Mouse (Mus musculus): ENCODE measurements at regions not wholly inside any gene's neighbourhood (a gene's known extent, or its start where the extent isn't known, plus 50 kb on each side); places are given as distances from the start of the nearest gene placed in this dataset.

GRCm38 (mm10) chr5:42464814-42465213 lies 397.1 kb downstream of the Gm16223 start:
- no peak for TF ChIP-seq POLR2A (IDR thresholded peaks at IDR 0.05; ENCODE audit: extremely low read depth, insufficient read depth, low read length)
- TF ChIP-seq CTCF (IDR thresholded peaks at IDR 0.05; ENCODE audit: extremely low read depth, insufficient read depth, low read length) = no peak
- no peak overlapping the region for H3K27ac ChIP-seq (ENCODE audit: insufficient read depth, low read length)
- H3K4me1 ChIP-seq (ENCODE audit: control insufficient read depth, insufficient read depth, low read length) = no peaks in the 10 kb centered on the region
- H3K4me3 ChIP-seq (ENCODE audit: insufficient read depth, low read length) = no peak overlapping the region

DNA sequence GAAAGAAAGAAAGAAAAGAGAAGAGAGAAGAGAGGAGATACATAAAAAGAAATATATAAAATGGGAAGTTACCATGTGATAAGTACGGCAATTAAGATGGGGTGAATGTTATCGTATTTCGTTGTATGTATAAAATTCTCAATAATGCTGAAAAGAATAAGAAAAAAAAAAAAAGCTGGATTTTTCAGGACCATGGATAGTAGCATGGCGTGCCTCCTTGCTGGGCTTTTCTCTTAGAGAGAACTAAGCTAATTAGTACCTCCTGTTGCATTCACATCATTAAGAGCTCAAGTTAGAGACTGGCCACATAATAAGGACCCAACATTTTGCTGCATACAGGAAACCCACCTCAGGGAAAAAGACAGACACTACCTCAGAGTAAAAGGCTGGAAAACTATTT lies 405.7 kb downstream of the Gm16223 start:
- Histone ChIP-seq H3K27ac (ENCODE audit: insufficient read depth, low read length) (no peak overlapping the region), H3K4me3 (ENCODE audit: insufficient read depth, low read length) (no peak overlapping the region), H3K4me1 (ENCODE audit: control insufficient read depth, insufficient read depth, low read length) (no peaks in the 10 kb centered on the region)
- TF ChIP-seq POLR2A (IDR thresholded peaks at IDR 0.05; ENCODE audit: extremely low read depth, insufficient read depth, low read length) (no peak), CTCF (IDR thresholded peaks at IDR 0.05; ENCODE audit: extremely low read depth, insufficient read depth, low read length) (no peak)

DNA sequence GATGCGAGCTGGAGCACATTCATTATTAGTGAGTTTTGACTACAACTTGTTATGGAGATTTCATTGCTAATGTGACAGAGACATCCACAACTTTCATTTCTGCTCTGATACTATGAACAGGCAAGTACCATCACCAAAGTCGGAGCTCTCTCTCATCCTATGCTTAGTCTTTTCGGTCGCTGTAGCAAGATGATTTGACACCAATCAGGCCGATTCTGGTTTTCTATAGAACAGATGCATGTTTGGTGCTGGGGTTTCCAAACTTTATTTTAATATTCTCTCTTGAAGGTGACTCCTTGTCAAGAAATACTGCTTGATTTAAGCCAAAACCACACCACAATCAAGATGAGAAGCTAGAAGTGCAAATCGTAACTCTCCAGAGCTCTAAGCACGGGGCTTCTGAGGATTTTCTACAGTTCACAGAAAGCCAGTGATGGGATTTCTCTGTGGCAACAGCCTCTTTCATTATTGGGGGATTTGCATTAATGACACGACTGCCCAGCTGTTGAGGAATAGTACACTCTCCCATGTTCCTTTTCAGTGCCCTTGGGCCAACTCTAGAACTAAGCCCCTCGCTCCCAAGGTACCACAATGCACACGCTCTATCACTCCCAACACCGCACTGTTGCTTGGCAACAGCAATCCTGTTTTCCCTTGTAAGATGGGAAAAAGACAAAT lies 434.5 kb downstream of the Gm16223 start:
- Histone ChIP-seq H3K4me3 (ENCODE audit: insufficient read depth, low read length) (no peak overlapping the region), H3K27ac (ENCODE audit: insufficient read depth, low read length) (no peak overlapping the region), H3K4me1 (ENCODE audit: control insufficient read depth, insufficient read depth, low read length) (no peaks in the 10 kb centered on the region)
- TF ChIP-seq POLR2A (IDR thresholded peaks at IDR 0.05; ENCODE audit: extremely low read depth, insufficient read depth, low read length) (no peak), CTCF (IDR thresholded peaks at IDR 0.05; ENCODE audit: extremely low read depth, insufficient read depth, low read length) (no peak)

GRCm38 (mm10) chr5:42502802-42503136 lies 435.0 kb downstream of the Gm16223 start:
- Histone ChIP-seq H3K4me3 (ENCODE audit: insufficient read depth, low read length) (no peak overlapping the region), H3K27ac (ENCODE audit: insufficient read depth, low read length) (no peak overlapping the region), H3K4me1 (ENCODE audit: control insufficient read depth, insufficient read depth, low read length) (no peaks in the 10 kb centered on the region)
- no peak for TF ChIP-seq CTCF (IDR thresholded peaks at IDR 0.05; ENCODE audit: extremely low read depth, insufficient read depth, low read length)
- TF ChIP-seq POLR2A (IDR thresholded peaks at IDR 0.05; ENCODE audit: extremely low read depth, insufficient read depth, low read length) = no peak

DNA sequence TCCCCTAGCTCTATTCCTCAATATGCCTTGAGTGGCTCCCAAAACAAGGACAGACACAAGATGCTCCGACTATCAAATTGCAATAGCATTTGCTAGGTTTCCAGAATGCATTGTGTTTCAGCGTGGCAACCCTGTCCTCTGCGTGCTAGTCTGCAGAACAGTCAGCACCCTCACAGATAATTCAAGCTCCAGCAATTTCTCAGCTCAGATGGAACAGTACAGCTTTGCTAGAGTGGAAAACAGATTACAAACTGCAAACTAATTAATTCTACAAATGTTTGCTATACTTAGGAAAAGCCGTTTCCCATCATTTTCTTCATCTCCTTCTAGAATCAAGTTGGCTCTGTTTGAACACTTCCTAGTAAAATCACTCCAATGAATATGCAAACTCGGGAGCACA lies 441.4 kb downstream of the Gm16223 start:
- Histone ChIP-seq H3K27ac (ENCODE audit: insufficient read depth, low read length) (no peak overlapping the region), H3K4me1 (ENCODE audit: control insufficient read depth, insufficient read depth, low read length) (no peaks in the 10 kb centered on the region), H3K4me3 (ENCODE audit: insufficient read depth, low read length) (no peak overlapping the region)
- TF ChIP-seq POLR2A (IDR thresholded peaks at IDR 0.05; ENCODE audit: extremely low read depth, insufficient read depth, low read length) (no peak), CTCF (IDR thresholded peaks at IDR 0.05; ENCODE audit: extremely low read depth, insufficient read depth, low read length) (no peak)

- Histone ChIP-seq H3K27ac (ENCODE audit: insufficient read depth, low read length) (no peak overlapping the region), H3K4me3 (ENCODE audit: insufficient read depth, low read length) (no peak overlapping the region)
Measured at GRCm38 (mm10) chr5:42523116-42524113, 455.7 kb downstream of the Gm16223 start.

GRCm38 (mm10) chr5:42525431-42525830 lies 457.7 kb downstream of the Gm16223 start:
- TF ChIP-seq CTCF (IDR thresholded peaks at IDR 0.05; ENCODE audit: extremely low read depth, insufficient read depth, low read length) (no peak), POLR2A (IDR thresholded peaks at IDR 0.05; ENCODE audit: extremely low read depth, insufficient read depth, low read length) (no peak)
- H3K4me3 ChIP-seq (ENCODE audit: insufficient read depth, low read length) = no peak overlapping the region
- no peaks in the 10 kb centered on the region; the same call in 1 of the 2 replicates for H3K4me1 ChIP-seq (ENCODE audit: control insufficient read depth, insufficient read depth, low read length)
- no peak overlapping the region for H3K27ac ChIP-seq (ENCODE audit: insufficient read depth, low read length)

More at GRCm38 (mm10) chr5:42523116-42524113, 455.7 kb downstream of the Gm16223 start:
- no peaks in the 10 kb centered on the region; the same call in 1 of the 2 replicates for H3K4me1 ChIP-seq (ENCODE audit: control insufficient read depth, insufficient read depth, low read length)
- TF ChIP-seq CTCF (IDR thresholded peaks at IDR 0.05; ENCODE audit: extremely low read depth, insufficient read depth, low read length) (no peak), POLR2A (IDR thresholded peaks at IDR 0.05; ENCODE audit: extremely low read depth, insufficient read depth, low read length) (no peak)

GRCm38 (mm10) chr5:42560537-42560936 lies 492.8 kb downstream of the Gm16223 start:
- H3K4me3 ChIP-seq (ENCODE audit: insufficient read depth, low read length) = no peak overlapping the region
- no peaks in the 10 kb centered on the region for H3K4me1 ChIP-seq (ENCODE audit: control insufficient read depth, insufficient read depth, low read length)
- no peak overlapping the region for H3K27ac ChIP-seq (ENCODE audit: insufficient read depth, low read length)
- TF ChIP-seq POLR2A (IDR thresholded peaks at IDR 0.05; ENCODE audit: extremely low read depth, insufficient read depth, low read length) (no peak), CTCF (IDR thresholded peaks at IDR 0.05; ENCODE audit: extremely low read depth, insufficient read depth, low read length) (no peak)

- TF ChIP-seq CTCF (IDR thresholded peaks at IDR 0.05; ENCODE audit: extremely low read depth, insufficient read depth, low read length) (no peak), POLR2A (IDR thresholded peaks at IDR 0.05; ENCODE audit: extremely low read depth, insufficient read depth, low read length) (no peak)
- Histone ChIP-seq H3K4me1 (ENCODE audit: control insufficient read depth, insufficient read depth, low read length) (no peaks in the 10 kb centered on the region), H3K4me3 (ENCODE audit: insufficient read depth, low read length) (no peak overlapping the region), H3K27ac (ENCODE audit: insufficient read depth, low read length) (no peak overlapping the region)
Measured at GRCm38 (mm10) chr5:42563406-42563805, 495.6 kb downstream of the Gm16223 start.
